Mouse (Mus musculus): ENCODE measurements at regions not wholly inside any gene's neighbourhood (a gene's known extent, or its start where the extent isn't known, plus 50 kb on each side); places are given as distances from the start of the nearest gene placed in this dataset.
A peak's percentile ranks its signal among the peaks of the same experiment; 100 is the strongest.
"Not testable (repeated sequence)": the region's sequence is repeated elsewhere in the genome, so short reads cannot be mapped to it uniquely, and the experiment has no call there.

- H3K27me3 ChIP-seq (ENCODE audit: control insufficient read depth in 1 of 2, insufficient read depth in 2 of 2, low read length in 2 of 2); H3K4me1 ChIP-seq (ENCODE audit: control insufficient read depth in 1 of 2, insufficient read depth in 2 of 2, low read length in 2 of 2); H3K79me2 ChIP-seq (ENCODE audit: control insufficient read depth, insufficient read depth, low read length, poor library complexity); H3K4me3 ChIP-seq (ENCODE audit: control insufficient read depth in 1 of 2, insufficient read depth in 1 of 2, low read depth in 2 of 2, low read length in 2 of 2); H3K9ac ChIP-seq (ENCODE audit: control insufficient read depth, low read depth, low read length, poor library complexity, severe bottlenecking); H3K36me3 ChIP-seq (ENCODE audit: control insufficient read depth in 1 of 2, insufficient read depth in 2 of 2, low read length in 2 of 2); H3K9me3 ChIP-seq (replicated peaks; ENCODE audit: insufficient read depth, low read length): not testable (repeated sequence)
- peak; percentile 70 for DNase-seq (ENCODE audit: low read depth, low spot score)
- TF ChIP-seq TCF12 (IDR thresholded peaks at IDR 0.05; ENCODE audit: low read depth, low read length) (0 out of 2 replicates have a peak, but pooled peaks have one; percentile 17), EP300 (IDR thresholded peaks at IDR 0.05; ENCODE audit: low read depth in 1 of 2, low read length in 2 of 2) (peak in 1 of 2 experiments; percentile 45; a peak in 2 of 4 replicates), GATA1 (IDR thresholded peaks at IDR 0.05; ENCODE audit: low read depth, low read length) (peak; percentile 44; the same call in 1 of the 2 replicates), RCOR1 (IDR thresholded peaks at IDR 0.05; ENCODE audit: low read depth, low read length) (0 out of 2 replicates have a peak, but pooled peaks have one; percentile 10), ETS1 (IDR thresholded peaks at IDR 0.05; ENCODE audit: low read depth, low read length) (0 out of 2 replicates have a peak, but pooled peaks have one; percentile 21)
- peak overlapping the region; percentile 52; the same call in 1 of the 2 replicates for H3K27ac ChIP-seq (ENCODE audit: control insufficient read depth, low read depth, low read length)
Measured at GRCm38 (mm10) chr13:87923372-87923771, 897.9 kb upstream of the Edil3 start.

DNA sequence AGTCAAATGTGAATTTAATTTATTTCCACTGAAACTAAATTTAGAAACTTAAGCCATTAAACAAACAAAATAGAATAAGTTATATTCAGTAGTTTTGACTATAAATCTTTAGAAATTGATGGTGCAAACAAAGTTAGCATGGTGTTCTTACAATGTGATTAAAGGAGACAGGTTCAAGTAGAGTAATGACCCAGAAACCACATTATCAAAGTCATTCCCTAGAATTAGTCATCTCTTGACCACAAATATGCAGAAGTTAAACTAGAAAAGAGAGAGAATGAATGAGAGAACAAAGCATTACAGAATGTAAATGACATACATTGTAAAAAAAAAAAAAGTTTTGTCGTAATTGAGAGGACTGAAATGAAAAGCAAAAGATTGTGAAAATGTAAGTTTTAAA lies 892.7 kb upstream of the Edil3 start:
- H3K27ac ChIP-seq (ENCODE audit: control insufficient read depth, low read depth, low read length): no peak overlapping the region
- no peaks in the 10 kb centered on the region for H3K27me3 ChIP-seq (ENCODE audit: control insufficient read depth in 1 of 2, insufficient read depth in 2 of 2, low read length in 2 of 2)
- H3K79me2 ChIP-seq (ENCODE audit: control insufficient read depth, insufficient read depth, low read length, poor library complexity): no peaks in the 10 kb centered on the region
- no peak overlapping the region for H3K4me3 ChIP-seq (ENCODE audit: control insufficient read depth in 1 of 2, insufficient read depth in 1 of 2, low read depth in 2 of 2, low read length in 2 of 2)
- H3K9ac ChIP-seq (ENCODE audit: control insufficient read depth, low read depth, low read length, poor library complexity, severe bottlenecking): no peak overlapping the region
- H3K9me3 ChIP-seq (replicated peaks; ENCODE audit: insufficient read depth, low read length): no peaks in the 10 kb centered on the region
- no peaks in the 10 kb centered on the region for H3K4me1 ChIP-seq (ENCODE audit: control insufficient read depth in 1 of 2, insufficient read depth in 2 of 2, low read length in 2 of 2)
- peak; percentile 27 for DNase-seq (ENCODE audit: low read depth, low spot score)
- no peaks in the 10 kb centered on the region for H3K36me3 ChIP-seq (ENCODE audit: control insufficient read depth in 1 of 2, insufficient read depth in 2 of 2, low read length in 2 of 2)
- TF ChIP-seq MAFK (IDR thresholded peaks at IDR 0.05; ENCODE audit: borderline replicate concordance, low read depth, low read length) (no peak), SMC3 (IDR thresholded peaks at IDR 0.05; ENCODE audit: low read depth, low read length) (no peak), POLR2AphosphoS2 (IDR thresholded peaks at IDR 0.05; ENCODE audit: low read length) (no peak), EP300 (IDR thresholded peaks at IDR 0.05; ENCODE audit: low read depth in 1 of 2, low read length in 2 of 2) (peak in 1 of 2 experiments; percentile 28; a peak in 1 of 4 replicates)

Measured in MEL (cell line).